Mouse (Mus musculus) CD4-positive, CD25-positive, alpha-beta regulatory T cell, adult 2 months (primary cell): ENCODE results near the gene Kncn.
A peak's percentile ranks its signal among the peaks of the same experiment; 100 is the strongest.

Experiments used
- DNase-seq: peaks from one replicate; pipeline ENCODE4 v3.0.0-alpha.2; 2012; ENCODE audit warnings: low read depth, low spot score

Gene Kncn

DNA sequence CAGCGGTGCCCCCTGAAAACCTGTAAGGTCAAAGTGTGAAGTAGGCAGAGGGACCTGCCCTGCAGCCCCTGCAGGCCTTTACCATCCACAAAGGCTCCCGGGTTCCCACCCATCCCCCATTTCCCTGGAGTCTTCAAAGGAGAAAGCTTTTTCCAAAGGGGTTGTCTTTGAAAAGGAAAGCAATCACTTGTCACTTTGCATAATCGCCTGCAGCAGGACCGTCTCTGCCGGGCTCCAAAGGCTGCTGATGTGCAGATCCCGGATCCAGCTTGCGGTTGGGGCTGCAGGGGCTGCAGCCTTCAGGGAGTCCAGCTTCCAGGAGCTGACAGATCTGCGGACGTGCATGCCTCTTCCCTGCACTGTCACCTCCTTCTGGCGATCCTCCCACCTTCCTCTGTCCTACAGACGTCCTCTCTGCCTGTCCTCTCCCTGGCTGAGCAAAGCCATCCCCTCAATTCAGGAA is 6.0 kb upstream of the Kncn start:
- no peak for DNase-seq

DNA sequence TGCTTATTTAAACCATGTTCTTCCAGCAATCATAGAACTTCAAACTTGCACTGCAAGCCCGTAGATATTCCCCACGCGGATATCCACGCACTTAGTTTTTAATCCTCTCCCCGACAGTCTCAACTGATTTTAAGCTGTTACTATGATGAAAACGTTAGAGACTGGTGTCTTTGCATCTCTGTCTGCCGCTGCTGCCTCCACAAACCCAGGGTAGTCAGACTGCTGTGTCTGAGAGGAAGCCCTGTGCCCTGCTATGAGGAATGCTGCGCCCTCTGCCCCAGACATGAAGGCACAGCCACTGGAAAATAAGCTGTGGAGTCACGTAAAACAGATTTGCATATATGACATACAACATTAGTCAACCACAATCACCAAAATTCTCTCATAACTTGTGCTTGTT is 5.4 kb upstream of the Kncn start:
- no peak for DNase-seq

DNA sequence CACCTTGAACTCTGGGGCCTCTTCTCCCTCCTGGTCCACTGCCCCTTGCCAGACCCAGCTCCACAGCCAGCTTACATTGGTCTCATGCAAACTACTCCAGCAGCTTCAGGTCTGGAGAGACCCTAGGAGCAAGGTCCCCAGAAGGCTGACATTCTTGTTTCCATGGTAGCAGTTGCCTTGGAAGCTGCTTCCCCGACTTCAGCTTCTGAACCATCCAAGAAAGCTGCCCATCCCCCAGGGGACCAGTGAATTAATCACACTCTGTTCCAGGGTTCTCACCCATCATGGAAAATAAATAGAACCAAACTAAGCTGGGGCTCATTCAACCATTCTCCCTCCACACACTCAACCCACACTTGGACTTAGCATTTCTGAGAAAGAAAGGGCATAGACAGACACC is 3.0 kb upstream of the Kncn start:
- no peak for DNase-seq

DNA sequence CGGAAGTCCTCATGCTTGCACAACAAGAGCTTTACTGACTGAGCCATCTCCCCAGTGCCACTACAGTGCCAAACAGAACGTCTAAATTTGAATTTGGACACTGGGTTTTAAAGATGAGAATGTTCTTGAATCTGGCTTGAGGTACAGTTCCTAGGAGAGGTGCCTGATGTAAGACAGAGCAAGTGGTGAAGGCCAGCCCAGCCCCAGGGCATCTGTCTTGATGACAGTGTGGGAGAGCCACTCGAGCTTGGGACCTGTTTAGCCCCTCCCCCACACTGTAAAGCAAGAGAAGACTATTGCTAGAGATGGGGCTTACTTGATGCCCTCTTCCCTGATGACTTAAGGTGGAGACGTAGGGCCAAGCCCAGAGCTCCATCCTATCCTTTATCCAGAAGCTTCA is 2.0 kb upstream of the Kncn start:
- no peak for DNase-seq

DNA sequence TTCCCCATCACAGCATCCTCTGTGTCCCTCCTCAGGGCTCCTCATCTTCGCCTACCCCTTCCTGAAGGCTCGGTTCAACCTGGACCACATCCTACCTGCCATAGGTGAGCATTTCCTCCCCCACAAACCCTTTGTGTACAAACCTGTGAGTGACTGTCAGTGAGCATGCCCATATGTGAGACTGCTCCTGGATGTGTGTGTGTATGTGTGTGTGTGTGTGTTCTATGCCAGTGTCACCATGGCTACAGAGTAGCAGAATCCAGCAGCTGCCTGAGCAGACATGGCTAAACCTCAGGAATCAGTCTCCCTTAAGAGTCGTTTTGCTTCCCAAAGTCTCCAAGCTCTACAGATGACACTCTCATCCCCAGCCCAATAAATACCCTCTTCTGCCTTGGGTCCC is 1.6 kb downstream of the Kncn start:
- DNase-seq = no peak

DNA sequence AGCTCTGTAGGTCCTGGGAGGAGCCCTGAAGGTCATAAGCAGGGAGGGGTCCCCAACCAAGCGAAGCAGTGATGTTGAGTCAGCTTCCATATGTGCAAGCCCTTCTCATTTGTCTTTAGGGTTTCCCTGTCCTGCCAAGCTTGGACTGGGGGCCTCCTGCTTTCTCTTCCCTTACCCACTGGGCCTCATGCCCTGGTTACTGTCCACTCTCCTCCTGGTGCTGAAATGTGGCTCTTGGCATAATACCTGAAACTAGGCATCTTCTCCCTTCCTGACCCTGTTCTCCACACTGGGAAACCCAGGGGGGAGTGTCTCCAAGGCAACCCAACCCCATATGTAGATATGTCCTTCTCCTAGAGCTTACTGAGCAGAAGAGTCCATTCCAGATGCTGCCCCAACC is 2.7 kb downstream of the Kncn start:
- no peak for DNase-seq

DNA sequence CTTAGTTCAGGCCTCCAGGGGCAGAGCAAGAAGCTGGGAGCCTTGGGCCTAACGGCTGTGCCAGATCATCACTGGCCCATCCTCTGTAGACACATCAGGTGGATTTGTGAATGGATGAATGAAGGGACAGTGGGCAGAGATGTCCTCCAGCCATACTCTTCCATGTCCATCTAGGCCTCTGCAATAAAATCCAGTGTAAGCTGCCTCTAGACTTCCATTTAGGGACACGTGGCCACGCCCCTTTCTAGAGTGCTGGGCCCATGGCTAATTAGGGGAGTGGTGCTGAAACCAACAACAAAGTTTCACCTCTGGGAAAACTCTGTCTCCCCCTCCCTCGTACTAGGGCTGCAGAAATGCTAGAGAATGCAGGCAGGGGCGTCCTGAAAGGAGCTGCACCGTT is 5.9 kb downstream of the Kncn start:
- DNase-seq = no peak

DNA sequence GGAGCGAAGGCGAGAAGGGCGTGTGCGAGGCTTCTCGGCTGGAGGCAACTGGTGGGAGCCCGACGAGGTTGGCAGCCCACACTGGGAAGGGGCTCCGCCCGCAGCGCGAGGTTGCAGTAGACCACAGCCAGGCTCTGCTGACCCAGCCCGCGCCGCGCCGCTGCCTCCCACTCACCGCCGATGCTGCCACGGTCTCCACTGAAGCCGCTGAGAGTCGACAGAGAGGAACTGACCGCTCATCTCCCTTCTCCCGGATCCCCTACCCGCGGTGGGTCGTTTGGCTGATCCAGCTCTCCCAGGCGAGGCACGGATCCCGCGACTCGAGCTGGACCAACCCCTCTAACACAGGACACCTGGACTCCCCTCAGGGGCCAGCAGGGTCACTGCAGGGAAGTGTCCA is 6.4 kb downstream of the Kncn start, which contains the start of gene 6430628N08Rik:
Gene 6430628N08Rik (plus strand): TSS at position 113 of the 400 bp plus-strand sequence.
- DNase-seq = no peak

DNA sequence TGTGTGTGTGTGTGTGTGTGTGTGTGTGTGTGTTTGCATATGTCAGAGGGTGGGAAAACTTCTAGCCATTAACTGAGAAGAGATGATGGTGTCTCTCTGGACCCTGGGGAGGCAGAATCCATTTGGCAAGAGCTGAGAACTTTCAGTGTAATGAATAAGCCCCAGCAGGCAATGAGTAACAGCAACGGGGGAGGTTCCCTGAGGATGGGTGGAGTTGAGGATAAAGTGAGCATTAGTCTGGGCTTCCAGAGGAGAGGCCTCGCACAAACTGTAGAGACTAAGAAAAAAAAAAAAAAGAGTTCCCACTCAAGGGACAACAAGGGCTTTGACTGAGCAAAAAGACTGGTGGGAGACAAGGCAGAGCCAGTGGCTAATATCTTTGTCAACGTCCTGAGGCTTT is 10.1 kb downstream of the Kncn start:
- no peak for DNase-seq

DNA sequence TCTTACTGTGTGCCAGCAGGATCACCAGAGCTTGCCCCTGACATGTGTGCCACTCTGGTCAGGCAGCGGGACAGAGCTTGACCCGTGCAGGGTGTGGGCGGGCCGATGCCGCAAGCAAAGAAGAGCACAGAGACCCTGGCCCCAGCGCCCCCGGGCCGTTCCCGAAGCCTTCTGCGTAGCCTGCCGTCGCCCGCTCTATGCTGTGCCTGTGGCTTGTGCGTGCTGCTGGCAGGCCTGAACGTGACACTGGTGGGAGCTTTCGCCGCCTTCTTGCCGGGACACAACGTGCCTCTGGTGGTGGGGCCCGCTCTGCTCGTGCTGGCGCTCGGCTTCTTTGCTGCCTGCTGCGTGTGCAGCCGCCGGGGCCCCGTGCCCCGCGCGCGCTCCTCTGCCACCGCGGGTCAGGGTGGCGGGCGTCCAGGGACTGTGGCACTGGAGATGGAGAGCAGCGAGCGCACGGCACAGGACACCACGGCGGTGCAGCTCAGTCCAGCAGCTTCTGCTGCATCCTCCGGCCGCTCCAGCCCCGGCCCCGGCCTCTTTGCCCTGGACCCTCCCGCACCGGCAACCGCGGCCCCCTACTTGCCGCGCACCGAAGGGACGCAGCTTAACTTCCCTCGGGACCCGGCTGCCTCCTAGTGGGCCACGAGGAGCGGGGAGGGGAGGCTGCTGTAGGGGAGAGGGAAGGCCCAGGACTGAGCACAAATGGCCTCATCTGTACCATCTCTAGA is 13.9 kb downstream of the Kncn start:
- DNase-seq = no peak

DNA sequence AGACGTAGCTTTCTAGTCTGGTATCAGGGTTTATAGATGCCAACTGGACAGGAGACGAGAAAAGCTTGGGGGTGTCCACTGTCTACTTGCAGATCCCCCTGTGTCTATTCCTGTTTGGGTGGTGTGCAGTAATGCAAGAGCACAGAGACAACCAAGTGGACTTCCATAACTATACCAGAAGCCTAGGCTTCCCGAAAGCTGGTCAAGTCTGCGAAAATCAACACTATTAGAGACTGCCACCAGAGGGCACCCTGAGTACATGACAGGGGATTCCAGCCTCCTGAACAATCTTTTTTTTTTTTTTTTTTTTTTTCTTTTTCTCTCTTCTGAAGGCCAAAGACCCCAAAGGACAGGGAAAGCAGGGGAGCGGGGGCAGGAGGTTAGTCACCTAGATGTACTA is 18.6 kb downstream of the Kncn start:
- DNase-seq = peak; percentile 83

DNA sequence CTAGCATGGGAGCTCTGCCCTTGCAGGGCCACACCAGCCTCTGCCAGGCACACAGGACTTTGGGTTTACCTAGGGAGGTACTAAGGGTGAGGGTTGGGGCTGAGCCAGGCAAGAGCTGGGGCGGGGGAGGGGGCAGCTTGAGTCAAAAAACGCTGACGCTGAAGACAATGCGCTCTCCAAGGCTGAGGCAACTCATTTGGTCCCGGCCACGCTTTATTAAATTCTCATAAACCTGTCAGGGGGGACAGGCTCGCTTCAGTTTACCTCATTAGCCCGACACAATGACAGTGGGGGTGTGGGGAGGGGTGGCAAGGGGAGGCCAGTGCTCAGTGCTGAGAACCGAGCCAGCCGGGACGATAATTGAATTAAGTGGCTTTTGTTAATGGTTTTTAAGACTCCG is 20.2 kb downstream of the Kncn start:
- DNase-seq = no peak

DNA sequence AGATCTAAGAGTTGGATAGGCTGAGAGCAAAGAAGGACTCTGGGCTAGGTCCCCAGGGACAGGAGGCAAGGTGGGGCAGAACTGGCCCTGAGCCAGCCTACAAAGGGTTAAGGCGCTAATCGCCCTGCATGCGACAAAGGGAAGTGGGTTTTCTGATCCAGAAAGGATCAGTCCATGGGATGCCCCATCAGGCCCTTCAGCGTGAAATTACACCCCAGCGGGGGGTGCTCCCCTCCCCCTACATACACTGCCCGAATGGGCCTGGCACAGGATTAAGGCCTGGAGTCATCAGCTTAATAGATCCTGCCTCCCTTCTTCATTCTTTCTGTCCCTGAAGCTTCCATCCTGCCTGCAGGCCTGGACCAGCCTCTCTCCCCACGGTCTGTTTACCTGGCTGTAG is 21.5 kb downstream of the Kncn start:
- no peak for DNase-seq

DNA sequence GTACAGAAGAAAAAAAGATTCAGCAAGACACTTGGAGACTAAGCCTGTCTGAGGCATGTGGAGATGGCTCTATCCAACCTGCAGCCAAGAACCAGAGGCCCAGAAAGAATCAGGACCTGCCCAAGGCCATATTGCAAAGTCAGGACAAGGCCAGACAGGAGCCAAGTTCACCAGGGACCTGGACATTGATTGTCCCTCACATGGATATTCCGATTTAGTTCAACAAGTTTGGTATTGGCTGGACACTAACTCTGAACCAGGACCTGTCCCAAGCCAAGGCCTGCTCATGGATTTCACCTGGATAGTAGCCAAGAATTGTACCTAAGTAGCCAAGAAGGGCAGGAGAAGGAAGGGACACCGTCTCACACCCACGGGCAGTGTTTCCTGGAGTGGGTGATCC is 22.6 kb downstream of the Kncn start:
- no peak for DNase-seq

DNA sequence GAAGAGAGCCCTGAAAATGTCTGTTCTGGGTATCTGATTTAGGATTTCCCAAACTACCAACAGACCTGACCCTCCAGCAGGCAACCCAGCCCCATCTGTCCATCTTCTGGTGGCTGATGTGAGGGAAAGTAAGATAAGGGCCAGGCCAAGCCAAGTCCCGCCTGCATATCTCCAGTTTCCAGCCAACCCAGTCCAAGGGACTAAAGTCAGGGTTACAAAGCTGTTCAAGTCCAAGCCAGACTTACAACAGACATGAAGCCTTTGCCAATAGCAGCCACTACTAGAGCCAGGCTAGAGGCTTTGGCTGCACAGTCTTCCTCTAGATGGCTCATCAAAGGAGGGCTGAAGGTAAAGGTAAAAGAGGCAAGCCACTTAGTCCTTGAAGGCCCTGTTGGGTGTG is 23.8 kb downstream of the Kncn start:
- no peak for DNase-seq

DNA sequence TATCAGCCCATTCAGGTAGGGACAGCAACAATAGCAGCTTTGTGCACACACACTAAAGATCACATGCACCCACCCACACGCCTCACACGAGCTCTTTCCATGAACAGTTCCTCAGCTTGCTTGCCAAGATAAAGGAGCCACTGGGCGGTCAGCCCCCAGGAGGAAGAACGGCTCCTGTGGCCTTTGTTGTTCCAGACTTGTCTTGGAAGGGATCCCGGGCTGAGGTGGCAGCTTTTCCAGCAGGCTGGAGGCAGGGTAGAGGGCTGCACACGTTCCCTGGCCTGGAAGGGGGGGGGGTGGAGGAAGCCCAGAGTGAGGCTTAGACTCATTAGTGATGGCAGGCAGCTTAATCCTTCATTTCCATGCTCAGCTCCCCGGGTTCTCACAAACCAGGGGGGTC is 24.4 kb downstream of the Kncn start:
- no peak for DNase-seq

DNA sequence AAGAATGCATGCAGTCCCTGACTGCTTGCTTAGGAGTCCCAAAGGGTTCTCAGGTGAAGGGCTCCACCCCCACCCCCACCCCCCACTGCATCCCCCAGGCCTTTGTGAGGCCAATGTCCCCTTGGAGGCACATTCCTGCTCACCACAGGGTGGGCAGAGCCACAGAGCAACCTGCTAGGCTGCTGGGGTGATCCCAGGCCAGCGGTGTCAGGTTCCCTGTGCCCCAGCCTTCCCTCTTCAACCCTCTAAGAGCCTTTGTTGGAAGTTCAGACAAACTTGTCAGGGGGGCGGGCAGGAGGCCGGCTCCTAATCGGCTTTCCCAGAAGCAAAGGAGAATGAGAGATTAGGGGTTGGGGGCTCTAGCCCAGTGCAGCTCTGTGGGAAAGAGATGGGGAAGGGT is 27.4 kb downstream of the Kncn start:
- no peak for DNase-seq

DNA sequence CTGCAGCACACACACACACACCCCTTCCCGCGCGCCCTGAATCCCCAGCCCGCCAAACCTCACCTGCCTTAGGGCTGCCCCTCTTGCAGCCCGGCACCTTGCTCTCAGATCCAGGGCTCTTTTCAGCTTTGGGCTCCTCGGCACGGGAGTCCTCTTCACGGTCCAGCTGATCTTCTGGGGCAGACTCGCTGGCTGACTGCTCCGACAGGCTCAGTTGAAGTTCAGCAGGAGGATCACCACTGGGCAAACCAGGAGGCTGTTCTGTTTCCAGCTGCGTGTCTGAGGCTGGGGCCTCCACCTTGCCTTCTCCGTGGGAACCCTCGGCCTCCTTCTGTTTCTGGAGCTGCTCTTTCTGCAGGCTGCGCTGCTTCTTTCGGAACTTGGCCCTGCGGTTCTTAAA is 35.7 kb downstream of the Kncn start:
- no peak for DNase-seq

DNA sequence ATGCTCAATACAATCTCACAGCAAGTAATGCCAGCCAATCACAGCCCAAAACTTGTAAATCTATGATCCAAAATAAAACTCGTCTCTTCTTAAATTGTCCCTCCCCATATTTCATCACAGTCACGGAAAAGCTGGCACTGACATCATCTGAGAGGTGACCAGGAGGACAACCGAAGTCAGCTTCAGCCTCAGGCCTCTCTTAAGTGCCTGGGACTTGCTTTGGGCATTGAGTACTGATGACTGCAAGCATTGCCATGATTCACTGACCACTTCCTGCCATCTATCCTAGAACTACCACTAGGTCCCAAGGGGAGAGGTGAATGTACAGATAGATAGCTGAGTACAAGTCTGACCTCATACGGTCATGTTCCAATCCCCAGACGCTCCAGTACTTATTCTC is 38.5 kb downstream of the Kncn start:
- no peak for DNase-seq

DNA sequence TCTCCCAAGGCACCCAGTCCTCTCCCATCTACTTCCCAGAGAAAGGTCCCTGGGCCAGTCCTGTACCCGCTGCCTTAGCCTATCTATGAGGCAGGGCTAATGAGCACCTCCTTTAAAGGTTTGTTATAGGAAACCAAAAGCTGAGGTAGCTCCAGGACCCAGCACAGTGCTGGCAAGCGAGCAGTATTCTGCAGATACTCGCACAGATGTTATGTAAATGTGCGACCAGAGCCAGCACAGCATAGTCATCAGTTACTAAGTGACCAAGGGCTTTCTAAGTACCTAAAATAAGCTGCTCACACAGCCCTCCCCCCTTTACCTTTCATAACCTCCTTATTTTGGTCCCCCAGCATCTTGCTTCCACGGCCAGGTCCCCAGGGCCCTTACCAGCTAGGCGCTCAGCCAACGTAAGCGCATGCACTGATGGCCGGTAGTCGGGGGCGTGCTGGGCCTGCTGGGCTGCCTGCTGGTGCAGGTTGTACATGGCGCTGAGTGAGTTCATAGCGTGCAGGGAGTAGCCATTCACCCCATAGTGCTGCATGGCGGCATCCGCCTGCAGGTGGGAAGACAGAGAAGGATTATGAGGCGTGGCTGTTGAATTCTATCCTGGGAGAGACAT is 39.2 kb downstream of the Kncn start:
- no peak for DNase-seq

DNA sequence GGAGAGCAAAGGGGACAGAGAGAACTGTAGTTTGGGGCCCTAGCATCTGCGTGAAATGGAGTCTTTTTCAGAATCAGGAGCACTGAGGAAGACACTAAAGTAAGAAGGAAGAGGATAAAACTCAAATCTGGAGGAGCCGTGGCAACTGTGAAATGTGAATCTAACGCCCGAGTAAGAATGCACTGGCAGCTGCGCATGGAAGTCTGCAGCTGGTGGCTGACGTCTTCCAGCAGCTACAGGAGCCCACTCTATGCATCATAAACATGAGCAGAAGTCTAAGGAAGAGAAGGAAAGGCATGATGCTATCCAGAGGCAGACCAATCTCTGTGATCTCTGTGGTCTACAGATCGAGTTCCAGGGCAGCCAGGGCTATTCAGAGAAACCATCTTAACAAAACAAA is 43.4 kb downstream of the Kncn start:
- DNase-seq = no peak

DNA sequence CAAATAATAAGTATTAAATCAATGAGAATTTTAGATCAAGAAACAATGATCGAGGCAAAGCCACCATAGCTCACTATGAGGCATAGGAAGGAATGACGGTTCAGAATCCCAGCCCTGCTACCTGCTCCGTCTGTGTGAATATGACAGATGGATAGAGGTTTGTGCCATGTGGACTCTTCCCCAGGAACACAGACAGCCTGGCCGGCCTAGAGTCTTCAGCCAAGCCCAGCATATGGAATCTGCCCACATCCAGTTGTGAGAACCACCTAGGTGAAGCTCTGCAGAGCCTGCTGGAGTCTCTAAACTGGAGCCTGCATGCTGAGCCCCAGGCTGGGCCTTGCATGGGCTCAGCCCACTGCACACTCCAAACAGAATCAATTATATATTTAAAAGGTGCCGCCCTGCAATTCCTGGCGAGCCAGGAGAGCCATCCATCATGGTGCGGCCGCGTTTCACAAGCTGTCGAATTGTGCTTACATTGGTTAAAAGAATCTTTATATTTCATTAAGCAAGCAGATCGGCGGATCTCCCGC is 47.4 kb downstream of the Kncn start:
- no peak for DNase-seq

DNA sequence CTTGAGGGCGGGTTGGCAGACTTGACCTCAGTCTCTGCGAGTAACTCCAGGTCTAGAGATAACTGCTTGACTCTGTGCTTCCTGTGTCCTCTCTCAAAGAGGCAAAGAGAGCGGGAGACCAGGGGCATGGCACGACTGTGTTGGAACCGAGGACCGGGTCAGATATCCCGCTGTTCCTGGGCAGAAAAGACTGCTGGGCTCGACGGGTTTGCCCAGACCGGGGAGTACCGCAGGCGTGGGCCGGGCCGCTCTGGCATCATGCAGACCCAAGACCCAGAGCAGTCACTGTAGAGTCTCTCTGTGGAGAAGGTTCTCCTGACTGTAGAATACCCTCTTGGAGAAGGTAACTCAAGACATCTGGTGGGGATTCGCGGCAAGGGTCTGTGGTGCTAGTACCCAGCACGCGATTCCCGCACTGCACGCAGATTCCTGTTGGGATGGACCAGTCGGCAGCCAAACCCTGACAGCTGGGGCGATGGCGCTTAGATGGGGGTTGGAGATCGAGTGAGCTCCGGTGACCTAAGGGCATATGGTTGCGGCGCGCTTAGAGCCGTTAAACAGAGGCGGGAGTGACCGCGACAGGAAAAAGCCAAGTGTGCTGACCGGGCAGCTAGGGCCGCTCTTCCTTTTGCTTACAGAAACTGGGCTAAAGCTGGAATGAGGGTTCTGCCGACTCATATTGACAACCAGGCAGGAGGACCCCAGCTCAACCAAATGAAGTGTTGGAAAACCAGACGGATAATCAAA is 51.8 kb downstream of the Kncn start:
- DNase-seq = no peak
